Mouse (Mus musculus) bone marrow macrophage, adult 2 months (primary cell): ENCODE measurements at regions not wholly inside any gene's neighbourhood (a gene's known extent, or its start where the extent isn't known, plus 50 kb on each side); places are given as distances from the start of the nearest gene placed in this dataset.

Experiments used
- CTCF ChIP-seq: IDR thresholded peaks from 2 replicates; pipeline ENCODE4 v1.5.1; 2012; ENCODE audit warnings: low read depth, mild to moderate bottlenecking, low read length, moderate library complexity
- POLR2A ChIP-seq: IDR thresholded peaks from 2 replicates; pipeline ENCODE4 v1.6.1; 2012; ENCODE audit warnings: mild to moderate bottlenecking, low read depth, low read length, borderline replicate concordance

DNA sequence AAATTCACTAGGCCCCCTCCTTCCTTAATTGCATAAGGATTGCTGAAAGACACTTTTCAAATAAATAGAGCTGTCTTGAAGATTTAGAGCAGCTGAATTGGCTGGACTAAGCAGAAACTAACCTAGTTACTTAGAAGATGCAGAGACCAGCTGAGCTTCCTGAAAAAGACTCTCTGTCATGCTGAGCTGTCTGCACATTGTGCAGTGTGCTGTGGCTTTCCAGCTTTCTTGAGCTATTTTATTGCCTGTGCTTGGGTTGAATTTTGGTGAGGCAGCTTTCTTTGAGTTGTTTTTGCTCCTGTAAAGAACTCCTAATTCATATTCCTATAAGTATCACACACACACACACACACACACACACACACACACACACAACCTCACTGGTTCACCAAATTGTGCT is 532.7 kb upstream of the Hs6st1 start:
- no peak for TF ChIP-seq POLR2A
- no peak for TF ChIP-seq CTCF
